Mouse (Mus musculus): ENCODE results near the gene Erp27.
"Not testable (repeated sequence)": the region's sequence is repeated elsewhere in the genome, so short reads cannot be mapped to it uniquely, and the experiment has no call there.

Gene Erp27

GRCm38 (mm10) chr6:136922080-136922479 lies at the start of gene Erp27:
TSS of gene Erp27 (minus strand) at chr6:136922180.
- no peak for DNase-seq (ENCODE audit: low read depth in 2 of 2, low spot score in 2 of 2)

DNA sequence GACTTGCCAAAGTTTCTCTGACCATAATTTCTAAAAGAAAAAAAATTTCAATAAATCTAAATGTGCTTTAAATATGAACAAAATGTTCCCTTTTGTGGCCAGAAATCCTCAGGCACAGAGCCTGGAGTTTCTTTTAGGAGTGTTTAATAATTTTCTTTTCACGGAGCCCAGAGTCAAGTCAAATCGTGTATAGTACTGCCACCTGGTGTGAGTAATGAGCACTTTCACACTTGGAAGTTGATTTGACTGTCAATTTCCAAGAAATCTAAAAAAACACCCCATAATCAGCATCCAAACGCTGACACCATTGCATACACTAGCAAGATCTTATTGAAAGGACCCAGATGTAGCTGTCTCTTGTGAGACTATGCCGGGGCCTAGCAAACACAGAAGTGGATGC lies 46.9 kb upstream of the Erp27 start:
- not testable (repeated sequence) for DNase-seq (ENCODE audit: low read depth in 2 of 2, low spot score in 2 of 2)

GRCm38 (mm10) chr6:136967466-136967865 lies 45.5 kb upstream of the Erp27 start:
- peak in 1 of 2 experiments; percentile 47 for DNase-seq (ENCODE audit: low read depth in 2 of 2, low spot score in 2 of 2)

DNA sequence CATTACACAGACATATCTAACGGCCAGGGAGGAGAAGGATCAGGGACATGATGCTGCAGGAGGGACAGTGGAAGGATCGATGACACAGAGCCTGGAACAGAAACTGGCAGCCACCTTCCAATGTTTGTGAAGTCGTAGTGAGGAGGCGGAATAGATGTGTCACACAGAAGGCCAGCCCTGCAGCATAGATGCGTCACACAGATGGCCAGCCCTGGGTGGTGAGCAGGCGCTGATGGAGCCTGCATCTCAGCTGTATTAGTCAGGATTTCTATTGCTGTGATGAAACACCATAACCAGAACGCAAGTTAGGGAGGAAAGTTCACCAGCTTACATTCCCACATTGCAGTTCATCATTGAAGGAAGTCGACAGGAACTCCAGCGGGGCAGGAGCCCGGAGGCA lies 43.9 kb upstream of the Erp27 start:
- DNase-seq (ENCODE audit: low read depth in 2 of 2, low spot score in 2 of 2) = no peak

GRCm38 (mm10) chr6:136964609-136965510 lies 42.9 kb upstream of the Erp27 start:
- no peak for DNase-seq (ENCODE audit: low read depth in 2 of 2, low spot score in 2 of 2)

DNA sequence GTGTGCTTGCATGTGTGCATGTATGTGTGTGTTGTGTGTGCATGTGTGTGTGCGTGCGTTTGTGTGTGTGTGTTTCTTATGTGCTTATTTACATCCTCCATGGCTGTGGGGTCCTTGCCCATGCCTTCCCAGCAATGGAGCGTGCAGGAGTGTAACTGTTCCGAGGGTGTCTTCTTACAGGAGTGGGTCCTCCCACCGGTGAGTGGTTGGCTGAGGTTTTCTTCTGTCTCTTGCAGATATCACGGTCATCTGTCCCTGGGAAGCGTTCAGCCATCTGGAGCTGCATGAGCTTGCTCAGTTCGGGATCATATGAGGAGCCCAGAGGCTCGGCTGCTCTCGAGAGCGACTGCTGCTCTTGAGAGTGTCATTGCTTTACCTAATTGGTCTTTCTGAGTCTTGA lies 41.0 kb upstream of the Erp27 start:
- no peak for DNase-seq (ENCODE audit: low read depth in 2 of 2, low spot score in 2 of 2)

DNA sequence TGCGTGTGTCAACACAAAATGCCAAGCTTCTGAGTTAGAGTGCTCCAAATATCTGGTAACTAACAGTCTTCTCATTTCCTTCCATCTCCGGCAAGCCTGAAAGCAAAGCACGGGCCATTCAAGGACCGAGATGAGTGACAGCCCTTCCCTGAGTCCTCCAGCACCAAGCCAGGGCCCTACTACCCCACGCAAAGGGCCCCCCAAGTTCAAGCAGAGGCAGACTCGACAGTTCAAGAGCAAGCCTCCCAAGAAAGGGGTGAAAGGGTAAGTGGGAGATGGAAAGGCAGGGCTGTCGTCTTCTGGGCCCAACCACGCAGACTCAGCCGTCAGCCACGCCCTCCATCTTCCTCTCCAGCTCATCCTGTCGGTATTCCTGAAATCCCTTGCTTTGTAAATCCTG lies 37.2 kb upstream of the Erp27 start:
- no peak for DNase-seq (ENCODE audit: low read depth in 2 of 2, low spot score in 2 of 2)

DNA sequence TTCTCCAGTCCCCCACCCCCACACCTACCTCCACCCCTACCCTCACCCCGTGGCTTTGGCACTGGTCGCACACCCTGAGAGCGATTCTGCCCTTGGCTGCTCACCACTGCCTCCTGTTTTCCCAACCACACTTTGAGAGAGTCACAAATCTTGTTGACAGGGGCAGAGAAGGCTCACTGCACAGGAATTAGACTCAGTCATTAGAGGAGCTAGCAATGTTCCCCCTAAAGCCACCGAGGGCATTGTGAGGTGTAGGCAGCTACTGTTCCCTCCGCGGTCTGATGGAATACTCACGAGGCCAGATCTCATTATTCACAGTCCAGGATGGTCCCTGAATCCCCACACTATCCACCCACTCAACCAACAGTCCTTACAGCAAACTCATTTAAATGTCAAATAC lies 35.1 kb upstream of the Erp27 start:
- no peak for DNase-seq (ENCODE audit: low read depth in 2 of 2, low spot score in 2 of 2)

DNA sequence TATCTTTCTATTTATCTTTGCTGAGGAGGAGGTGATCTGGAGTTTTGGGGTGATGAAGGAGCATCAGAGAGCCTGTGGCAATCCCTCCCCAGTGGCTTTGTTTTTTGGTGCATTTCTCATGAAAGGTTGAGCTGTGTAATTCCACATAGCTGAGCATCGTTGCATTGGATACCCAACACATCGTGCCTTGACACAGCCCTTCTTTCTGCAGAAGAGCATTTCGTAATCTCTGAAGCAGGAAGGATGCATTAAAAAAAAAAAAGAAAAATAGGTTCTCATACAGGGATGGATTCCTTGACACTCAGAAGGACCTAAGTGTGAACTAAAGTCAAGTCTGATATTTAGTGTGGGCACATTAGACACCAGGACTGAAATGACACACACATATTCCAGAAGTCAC lies 33.3 kb upstream of the Erp27 start:
- no peak for DNase-seq (ENCODE audit: low read depth in 2 of 2, low spot score in 2 of 2)

DNA sequence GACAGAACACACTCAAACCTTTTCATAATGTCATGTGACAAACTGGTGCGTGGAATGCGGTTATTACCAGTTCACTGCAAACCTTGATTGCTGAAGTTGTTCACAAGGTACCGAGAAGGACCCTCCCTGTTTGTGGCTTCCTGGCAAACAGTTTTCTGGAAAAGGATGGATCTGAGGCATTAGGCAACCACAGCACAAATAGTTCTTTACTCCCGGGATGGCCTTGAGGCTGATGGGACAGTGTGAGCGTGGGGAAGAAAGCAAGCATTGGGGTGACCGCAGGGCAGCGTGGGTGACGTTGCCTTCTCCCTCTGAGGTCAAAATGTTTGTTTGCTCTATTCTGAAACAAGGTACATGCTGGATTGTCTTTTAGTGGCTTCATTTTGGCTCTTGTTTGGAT lies 32.7 kb upstream of the Erp27 start:
- DNase-seq (ENCODE audit: low read depth in 2 of 2, low spot score in 2 of 2) = no peak

- DNase-seq (ENCODE audit: low read depth in 2 of 2, low spot score in 2 of 2) = no peak
Observed at GRCm38 (mm10) chr6:136954192-136954591, 32.2 kb upstream of the Erp27 start.

DNA sequence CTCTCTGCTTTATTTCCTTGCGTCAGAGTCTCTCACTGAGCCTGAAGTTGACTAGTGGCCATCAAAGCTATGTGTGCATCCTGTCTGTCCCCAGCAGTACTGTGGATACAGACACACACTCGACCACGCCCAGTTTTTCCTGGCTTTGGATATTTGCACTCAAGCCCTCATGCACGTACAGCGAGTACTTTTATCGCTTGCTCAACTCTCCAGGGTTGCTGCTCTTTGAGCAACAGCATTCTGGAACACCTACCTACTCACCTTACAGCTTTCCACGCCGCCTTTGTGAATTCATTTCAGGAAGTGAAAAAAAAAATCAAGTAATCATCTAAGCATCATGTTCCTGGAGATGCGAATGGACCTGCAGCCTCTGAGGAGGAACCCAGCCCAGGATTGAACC lies 30.9 kb upstream of the Erp27 start:
- DNase-seq (ENCODE audit: low read depth in 2 of 2, low spot score in 2 of 2) = no peak

DNA sequence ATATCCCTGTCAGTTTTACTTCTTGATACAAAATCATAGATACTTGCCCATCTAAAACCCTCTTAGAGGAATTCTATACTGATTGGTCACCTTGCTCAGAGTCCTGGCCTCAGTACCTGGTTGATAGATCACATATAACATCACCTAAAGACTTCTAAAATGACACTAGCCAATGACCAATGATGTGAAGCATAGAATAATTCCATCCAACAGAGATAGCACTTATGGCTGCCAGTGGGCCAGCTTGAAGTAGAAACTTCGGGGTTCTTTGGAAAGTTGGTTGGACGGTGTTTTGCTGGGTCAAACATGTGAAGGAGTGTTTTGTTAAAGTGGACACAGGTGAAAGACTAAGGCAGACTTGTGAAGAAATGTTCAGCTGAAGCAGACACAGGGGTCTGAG lies 28.2 kb upstream of the Erp27 start:
- DNase-seq (ENCODE audit: low read depth in 2 of 2, low spot score in 2 of 2) = no peak

- DNase-seq (ENCODE audit: low read depth in 2 of 2, low spot score in 2 of 2) = no peak
Observed at GRCm38 (mm10) chr6:136947716-136948115, 25.7 kb upstream of the Erp27 start.

- DNase-seq (ENCODE audit: low read depth in 2 of 2, low spot score in 2 of 2) = peak; percentile 53 to 68
Observed at GRCm38 (mm10) chr6:136946943-136947342, 25.0 kb upstream of the Erp27 start.

GRCm38 (mm10) chr6:136946241-136946640 lies 24.3 kb upstream of the Erp27 start:
- DNase-seq (ENCODE audit: low read depth in 2 of 2, low spot score in 2 of 2) = no peak

DNA sequence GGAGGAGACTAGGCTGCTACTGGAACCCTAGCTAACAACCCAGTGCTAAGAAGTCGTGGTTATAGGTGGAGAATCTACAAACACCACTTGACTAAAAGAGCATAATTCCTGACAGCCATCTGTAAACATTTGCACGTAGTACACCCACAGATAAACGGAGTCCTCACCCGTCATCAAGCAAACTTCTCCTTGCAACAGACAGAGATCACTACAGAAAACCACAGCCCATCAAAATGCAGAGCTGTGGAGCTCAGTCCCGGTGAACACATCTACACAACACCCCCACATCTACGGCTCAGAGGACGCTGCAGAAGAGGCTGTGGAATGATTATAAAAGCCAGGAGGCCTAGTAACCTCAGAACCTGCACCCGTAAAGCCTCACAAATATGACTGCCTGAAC lies 22.5 kb upstream of the Erp27 start:
- DNase-seq (ENCODE audit: low read depth in 2 of 2, low spot score in 2 of 2) = peak in 1 of 2 experiments; percentile 47

- no peak for DNase-seq (ENCODE audit: low read depth in 2 of 2, low spot score in 2 of 2)
Observed at GRCm38 (mm10) chr6:136943392-136943791, 21.4 kb upstream of the Erp27 start.

DNA sequence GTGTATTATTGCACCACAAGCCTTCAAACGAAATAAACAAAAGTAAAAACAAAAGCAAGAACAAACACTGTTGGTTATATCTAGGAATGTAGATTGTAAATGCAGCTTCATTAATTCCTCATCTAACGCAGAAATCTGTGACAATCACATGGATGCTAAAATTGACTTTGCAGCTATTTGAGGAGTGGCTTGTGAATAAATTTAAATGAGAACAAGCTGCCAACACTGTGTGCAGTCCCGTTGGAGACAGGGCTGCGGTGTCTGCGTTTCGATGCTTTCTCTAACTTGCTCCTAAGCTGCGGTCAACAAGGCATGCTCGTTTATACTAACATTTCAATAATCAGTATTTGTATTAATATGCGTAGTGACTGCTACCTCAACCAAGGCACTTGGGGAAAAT lies 20.3 kb upstream of the Erp27 start:
- no peak for DNase-seq (ENCODE audit: low read depth in 2 of 2, low spot score in 2 of 2)

- DNase-seq (ENCODE audit: low read depth in 2 of 2, low spot score in 2 of 2) = peak; percentile 58 to 66
Observed at GRCm38 (mm10) chr6:136941051-136942021, 19.4 kb upstream of the Erp27 start, which contains the start of gene Arhgdib. TSS of gene Arhgdib (minus strand) at chr6:136941899.

GRCm38 (mm10) chr6:136940188-136940960 lies 18.4 kb upstream of the Erp27 start:
- peak; percentile 40 to 46 for DNase-seq (ENCODE audit: low read depth in 2 of 2, low spot score in 2 of 2)
